Mouse (Mus musculus): ENCODE results near the gene Olfr94. TPM values are rescaled to one million over a fixed set of nuclear protein-coding genes. Genes with fewer than 3 reads are reported as not detected.

Gene Olfr94
- total RNA-seq, 4 experiments from 2014 or later = not detected

Other genes with a start within 250 kb of the Olfr94 start
- 100 to 1,000 TPM; 107 to 144 (median 137) TPM for gene Ppp1r11, start 249.3 kb downstream of the Olfr94 start, total RNA-seq (2022)
- gene Znrd1, start 242.4 kb downstream of the Olfr94 start, total RNA-seq (2022) = 10 to 100 TPM; 23.9 to 39.6 (median 33.0) TPM
- 1 to 10 TPM; 4.7 to 7.3 (median 6.6) TPM for gene Znrd1as, start 242.4 kb downstream of the Olfr94 start, total RNA-seq (2022)
- gene 2410137M14Rik, start 219.8 kb downstream of the Olfr94 start, total RNA-seq (2022) = 1 to 10 TPM in 1 of 4 experiments, under 1 TPM in 2, not detected in 1; 0.86 to 1.3 (median 0.89) TPM
- 1 to 10 TPM in 2 of 4 experiments, under 1 TPM in 2; 0.44 to 1.6 (median 0.97) TPM for gene H2-M5, start 211.5 kb downstream of the Olfr94 start, total RNA-seq (2022)
- gene Zfp57, start 199.8 kb downstream of the Olfr94 start, total RNA-seq (2022) = 10 to 100 TPM in 1 of 4 experiments, 1 to 10 TPM in 3; 8.1 to 10.5 (median 9.0) TPM
- 10 to 100 TPM; 52.5 to 55.9 (median 54.6) TPM for gene Mog, start 177.6 kb downstream of the Olfr94 start, total RNA-seq (2022)
- gene Gabbr1, start 155.0 kb downstream of the Olfr94 start, total RNA-seq (2022) = 100 to 1,000 TPM; 662 to 748 (median 699) TPM
- not detected for gene Olfr90, start 112.5 kb downstream of the Olfr94 start, total RNA-seq (2022)
- gene Olfr91, start 102.7 kb downstream of the Olfr94 start, total RNA-seq (2022) = not detected
- gene Olfr92, start 80.9 kb downstream of the Olfr94 start, total RNA-seq (2022) = not detected
- not detected for gene Olfr93, start 39.5 kb downstream of the Olfr94 start, total RNA-seq (2022)
- gene Ubd, start 7.1 kb downstream of the Olfr94 start, total RNA-seq (2022) = not detected
- gene Olfr95, start 12.1 kb upstream of the Olfr94 start, total RNA-seq (2022) = not detected
- not detected for gene Olfr96, start 19.2 kb upstream of the Olfr94 start, total RNA-seq (2022)
- gene Olfr97, start 36.3 kb upstream of the Olfr94 start, total RNA-seq (2022) = not detected
- gene Olfr98, start 62.8 kb upstream of the Olfr94 start, total RNA-seq (2022) = not detected
- 1 to 10 TPM; 3.5 to 7.0 (median 4.7) TPM for gene H2-M3, start 69.2 kb upstream of the Olfr94 start, total RNA-seq (2022)
- not detected for gene Olfr99, start 82.5 kb upstream of the Olfr94 start, total RNA-seq (2022)
- gene Olfr101, start 103.3 kb upstream of the Olfr94 start, total RNA-seq (2022) = not detected
- not detected for gene Olfr102, start 116.1 kb upstream of the Olfr94 start, total RNA-seq (2022)
- gene Olfr103, start 138.7 kb upstream of the Olfr94 start, total RNA-seq (2022) = not detected
- not detected for gene Olfr104-ps, start 158.6 kb upstream of the Olfr94 start, total RNA-seq (2022)
- not detected for gene Olfr105-ps, start 178.0 kb upstream of the Olfr94 start, total RNA-seq (2022)
- not detected for gene Olfr106-ps, start 189.4 kb upstream of the Olfr94 start, total RNA-seq (2022)
- not detected for gene Olfr107, start 198.2 kb upstream of the Olfr94 start, total RNA-seq (2022)
- not detected for gene Olfr108, start 244.5 kb upstream of the Olfr94 start, total RNA-seq (2022)